Mouse (Mus musculus) MEL (cell line): ENCODE measurements around the gene Sez6l2. TPM values are rescaled to one million over a fixed set of nuclear protein-coding genes. Genes with fewer than 3 reads are reported as not detected.
A peak's percentile ranks its signal among the peaks of the same experiment; 100 is the strongest.

Source experiments
- DNase-seq: peaks from one replicate; pipeline ENCODE4 v3.0.0; 2011; ENCODE audit warnings: low read depth, low spot score
- H3K27ac ChIP-seq: 2 replicates; pipeline ENCODE4 v1.5.1; 2012; ENCODE audit warnings: low read depth, mild to moderate bottlenecking, control low read depth, low read length, moderate library complexity; ENCODE audit not compliant: control insufficient read depth
- H3K27me3 ChIP-seq, 2 experiments: fragments of 150-350 bp in 1 of 2; sonication (generic) in 1 of 2; 2 replicates each; pipeline ENCODE4 v1.6.1; 2012; ENCODE audit warnings: low read length in 2 of 2, mild to moderate bottlenecking in 2 of 2, improper control_type of control experiment in 1 of 2, moderate library complexity in 1 of 2; ENCODE audit not compliant: insufficient read depth in 2 of 2, control insufficient read depth in 1 of 2
- H3K36me3 ChIP-seq, 2 experiments: 2 replicates each; pipeline ENCODE4 v1.6.1; 2012 to 2014; ENCODE audit warnings: low read length in 2 of 2, improper control_type of control experiment in 1 of 2, inconsistent platforms in 1 of 2, mild to moderate bottlenecking in 1 of 2; ENCODE audit not compliant: insufficient read depth in 2 of 2, control insufficient read depth in 1 of 2
- H3K4me1 ChIP-seq, 2 experiments: fragments of 150-350 bp in 1 of 2; sonication (generic) in 1 of 2; 2 replicates each; pipeline ENCODE4 v1.6.1; 2012; ENCODE audit warnings: low read length in 2 of 2, improper control_type of control experiment in 1 of 2, mild to moderate bottlenecking in 1 of 2; ENCODE audit not compliant: insufficient read depth in 2 of 2, control insufficient read depth in 1 of 2
- H3K4me3 ChIP-seq, 2 experiments: fragments of 150-350 bp in 1 of 2; sonication (generic) in 1 of 2; 2 replicates each; pipeline ENCODE4 v1.5.1; 2012; ENCODE audit warnings: low read depth in 2 of 2, low read length in 2 of 2, mild to moderate bottlenecking in 2 of 2, moderate library complexity in 2 of 2, control low read depth in 1 of 2, improper control_type of control experiment in 1 of 2; ENCODE audit not compliant: control insufficient read depth in 1 of 2, insufficient read depth in 1 of 2
- H3K79me2 ChIP-seq: 2 replicates; pipeline ENCODE4 v1.6.1; 2012; ENCODE audit warnings: mild to moderate bottlenecking, low read length, moderate library complexity; ENCODE audit not compliant: control insufficient read depth, poor library complexity, insufficient read depth
- H3K9ac ChIP-seq: 2 replicates; pipeline ENCODE4 v1.6.1; 2012; ENCODE audit warnings: low read depth, mild to moderate bottlenecking, control low read depth, low read length, moderate library complexity; ENCODE audit not compliant: control insufficient read depth, poor library complexity, severe bottlenecking
- H3K9me3 ChIP-seq: fragments of 150-350 bp; sonication (generic); replicated peaks from 2 replicates; pipeline ENCODE4 v1.6.1; 2012; ENCODE audit warnings: mild to moderate bottlenecking, low read length, improper control_type of control experiment, moderate library complexity; ENCODE audit not compliant: insufficient read depth
- BHLHE40 ChIP-seq: IDR thresholded peaks from 2 replicates; pipeline ENCODE4 v1.6.1; 2012; ENCODE audit warnings: low read depth, mild to moderate bottlenecking, inconsistent platforms, low read length, improper control_type of control experiment, borderline replicate concordance
- CHD1 ChIP-seq: IDR thresholded peaks from 2 replicates; pipeline ENCODE4 v1.6.1; 2012; ENCODE audit warnings: low read depth, mild to moderate bottlenecking, inconsistent platforms, low read length, improper control_type of control experiment
- CHD2 ChIP-seq: IDR thresholded peaks from 2 replicates; pipeline ENCODE4 v1.6.1; 2011; ENCODE audit warnings: low read length, improper control_type of control experiment
- E2F4 ChIP-seq: IDR thresholded peaks from 2 replicates; pipeline ENCODE4 v1.6.1; 2011; ENCODE audit warnings: low read depth, low read length, improper control_type of control experiment, borderline replicate concordance
- ELF1 ChIP-seq: IDR thresholded peaks from 2 replicates; pipeline ENCODE4 v1.6.1; 2014; ENCODE audit warnings: low read depth, mild to moderate bottlenecking, inconsistent platforms, low read length, improper control_type of control experiment, moderate library complexity
- JUND ChIP-seq: IDR thresholded peaks from 2 replicates; pipeline ENCODE4 v1.6.1; 2011; ENCODE audit warnings: low read depth, mild to moderate bottlenecking, improper control_type of control experiment, low read length
- MAX ChIP-seq: IDR thresholded peaks from 2 replicates; pipeline ENCODE4 v1.6.1; 2011; ENCODE audit warnings: low read length, improper control_type of control experiment
- MXI1 ChIP-seq: IDR thresholded peaks from 2 replicates; pipeline ENCODE4 v1.6.1; 2011; ENCODE audit warnings: mild to moderate bottlenecking, low read depth, low read length, improper control_type of control experiment
- NELFE ChIP-seq: IDR thresholded peaks from 2 replicates; pipeline ENCODE4 v1.6.1; 2011; ENCODE audit warnings: low read depth, low read length, improper control_type of control experiment
- POLR2AphosphoS5 ChIP-seq: IDR thresholded peaks from 2 replicates; pipeline ENCODE4 v1.6.1; 2012; ENCODE audit warnings: low read depth, borderline replicate concordance, mild to moderate bottlenecking, inconsistent platforms, low read length, moderate library complexity, mixed read lengths
- RAD21 ChIP-seq: IDR thresholded peaks from 2 replicates; pipeline ENCODE4 v1.6.1; 2011; ENCODE audit warnings: mild to moderate bottlenecking, low read depth, low read length, improper control_type of control experiment
- RCOR1 ChIP-seq: IDR thresholded peaks from 2 replicates; pipeline ENCODE4 v1.6.1; 2012; ENCODE audit warnings: low read depth, mild to moderate bottlenecking, inconsistent platforms, low read length, improper control_type of control experiment
- SIN3A ChIP-seq: IDR thresholded peaks from 2 replicates; pipeline ENCODE4 v1.6.1; 2012; ENCODE audit warnings: low read length, improper control_type of control experiment, inconsistent platforms
- SMC3 ChIP-seq: IDR thresholded peaks from 2 replicates; pipeline ENCODE4 v1.6.1; 2011; ENCODE audit warnings: low read depth, low read length, improper control_type of control experiment
- TAL1 ChIP-seq: IDR thresholded peaks from 2 replicates; pipeline ENCODE4 v1.6.1; 2012; ENCODE audit warnings: mild to moderate bottlenecking, inconsistent platforms, low read length, moderate library complexity, mixed read lengths
- TCF12 ChIP-seq: IDR thresholded peaks from 2 replicates; pipeline ENCODE4 v1.6.1; 2014; ENCODE audit warnings: low read depth, mild to moderate bottlenecking, inconsistent platforms, low read length, improper control_type of control experiment, moderate library complexity
- USF1 ChIP-seq: IDR thresholded peaks from 2 replicates; pipeline ENCODE4 v1.6.1; 2014; ENCODE audit warnings: low read depth, mild to moderate bottlenecking, inconsistent platforms, low read length, improper control_type of control experiment, moderate library complexity
- USF2 ChIP-seq, 2 experiments: IDR thresholded peaks; 2 replicates each; pipeline ENCODE4 v1.6.1; 2011 to 2012; ENCODE audit warnings: improper control_type of control experiment in 2 of 2, low read length in 2 of 2, borderline replicate concordance in 1 of 2, inconsistent platforms in 1 of 2, low read depth in 1 of 2, mild to moderate bottlenecking in 1 of 2; ENCODE audit not compliant: insufficient read depth in 1 of 2
- ZC3H11A ChIP-seq: IDR thresholded peaks from 2 replicates; pipeline ENCODE4 v1.6.1; 2012; ENCODE audit warnings: low read depth, mild to moderate bottlenecking, inconsistent platforms, low read length, improper control_type of control experiment
- ZMIZ1 ChIP-seq: IDR thresholded peaks from 2 replicates; pipeline ENCODE4 v1.6.1; 2012; ENCODE audit warnings: low read depth, mild to moderate bottlenecking, inconsistent platforms, low read length, improper control_type of control experiment, moderate library complexity
- polyA plus RNA-seq, 2 experiments: library from polyadenylated mRNA; stranded (reverse) in 1 of 2; unstranded in 1 of 2; fragments of >175 nt in 1 of 2; fragments of >200 nt in 1 of 2; gene quantifications; 2 replicates each; pipeline versions ENCODE4 v1.2.1 to v1.2.4; 2012; ENCODE audit warnings: low replicate concordance in 2 of 2, low read depth in 1 of 2; ENCODE audit not compliant: insufficient read length in 2 of 2, insufficient read depth in 1 of 2, missing spikeins in 1 of 2
- total RNA-seq: library from RNA; depleted of rRNA; stranded (reverse); fragments of 300-350 nt; gene quantifications from 2 replicates; pipeline ENCODE4 v1.2.3, GENCODE M21; 2012

Gene Sez6l2
- total and polyA plus RNA-seq, 3 experiments, result 2.0 to 6.1 TPM; not detected in 1

GRCm38 (mm10) chr7:126967361-126967760 is 17.0 kb downstream of the Sez6l2 start:
- Histone ChIP-seq H3K4me1 (no peaks in the 10 kb centered on the region), H3K27me3 (no peaks in the 10 kb centered on the region), H3K27ac (no peak overlapping the region), H3K79me2 (no peaks in the 10 kb centered on the region), H3K4me3 (no peak overlapping the region), H3K9ac (no peak overlapping the region), H3K36me3 (no peaks in the 10 kb centered on the region; a peak in 1 of 4 replicates), H3K9me3 (no peaks in the 10 kb centered on the region)
- TF ChIP-seq CHD1, result no peak
- TF ChIP-seq E2F4, result no peak
- no peak for DNase-seq

- H3K4me3 ChIP-seq, result peak overlapping the region; percentile 37 to 42
- no peaks in the 10 kb centered on the region for H3K27me3 ChIP-seq
- TF ChIP-seq MAX (no peak), USF1 (no peak), CHD1 (no peak), USF2 (IDR thresholded peaks at IDR 0.05; ENCODE audit: borderline replicate concordance in 1 of 2, insufficient read depth in 1 of 2, low read depth in 1 of 2, low read length in 2 of 2) (no peak), NELFE (peak; percentile 41; the same call in 1 of the 2 replicates), MXI1 (no peak), ELF1 (peak; percentile 35; the same call in 1 of the 2 replicates), JUND (no peak), CHD2 (no peak), ZC3H11A (0 out of 2 replicates have a peak, but pooled peaks have one; percentile 16), RCOR1 (no peak)
- TF ChIP-seq, all 39 proteins: peak for 3
- Histone ChIP-seq H3K4me1 (peaks cover 0 to 11% of the 10 kb centered on the region in 2 experiments; a peak in 2 of 4 replicates), H3K9me3 (no peaks in the 10 kb centered on the region), H3K79me2 (peaks cover 12% of the 10 kb centered on the region), H3K9ac (peak overlapping the region; percentile 64), H3K27ac (peak overlapping the region; percentile 4; the same call in 1 of the 2 replicates), H3K36me3 (peaks cover 0 to 6% of the 10 kb centered on the region in 2 experiments; a peak in 2 of 4 replicates)
- peak; percentile 66 for DNase-seq
Observed at GRCm38 (mm10) chr7:126975493-126975892, 25.1 kb downstream of the Sez6l2 start.

- Histone ChIP-seq H3K4me1 (peaks cover 0 to 11% of the 10 kb centered on the region in 2 experiments; a peak in 2 of 4 replicates), H3K27ac (peak within 1 kb of the TSS; percentile 93), H3K9ac (peak within 1 kb of the TSS; percentile 81), H3K79me2 (peaks cover 12% of the 10 kb centered on the region), H3K9me3 (no peaks in the 10 kb centered on the region), H3K4me3 (peak within 1 kb of the TSS; percentile 75 to 95), H3K27me3 (no peaks in the 10 kb centered on the region), H3K36me3 (peaks cover 0 to 6% of the 10 kb centered on the region in 2 experiments; a peak in 2 of 4 replicates)
- TF ChIP-seq SMC3 (no peak), RAD21 (no peak), ZMIZ1 (no peak), TCF12 (no peak), CHD2 (no peak), BHLHE40 (no peak), SIN3A (no peak), POLR2AphosphoS5 (no peak), TAL1 (no peak), JUND (no peak)
- DNase-seq, result no peak
Observed at GRCm38 (mm10) chr7:126975893-126975949, 25.4 kb downstream of the Sez6l2 start, which contains the start of gene Cdipt. Cdipt (plus strand) TSS chr7:126975914.
